Mouse (Mus musculus): Measurements from ENCODE around the gene Epb41l4b. TPM values are rescaled to one million over a fixed set of nuclear protein-coding genes. Genes with fewer than 3 reads are reported as not detected.

Gene Epb41l4b
- polyA plus RNA-seq, 2 experiments, result 5.3 to 12.2 TPM

DNA sequence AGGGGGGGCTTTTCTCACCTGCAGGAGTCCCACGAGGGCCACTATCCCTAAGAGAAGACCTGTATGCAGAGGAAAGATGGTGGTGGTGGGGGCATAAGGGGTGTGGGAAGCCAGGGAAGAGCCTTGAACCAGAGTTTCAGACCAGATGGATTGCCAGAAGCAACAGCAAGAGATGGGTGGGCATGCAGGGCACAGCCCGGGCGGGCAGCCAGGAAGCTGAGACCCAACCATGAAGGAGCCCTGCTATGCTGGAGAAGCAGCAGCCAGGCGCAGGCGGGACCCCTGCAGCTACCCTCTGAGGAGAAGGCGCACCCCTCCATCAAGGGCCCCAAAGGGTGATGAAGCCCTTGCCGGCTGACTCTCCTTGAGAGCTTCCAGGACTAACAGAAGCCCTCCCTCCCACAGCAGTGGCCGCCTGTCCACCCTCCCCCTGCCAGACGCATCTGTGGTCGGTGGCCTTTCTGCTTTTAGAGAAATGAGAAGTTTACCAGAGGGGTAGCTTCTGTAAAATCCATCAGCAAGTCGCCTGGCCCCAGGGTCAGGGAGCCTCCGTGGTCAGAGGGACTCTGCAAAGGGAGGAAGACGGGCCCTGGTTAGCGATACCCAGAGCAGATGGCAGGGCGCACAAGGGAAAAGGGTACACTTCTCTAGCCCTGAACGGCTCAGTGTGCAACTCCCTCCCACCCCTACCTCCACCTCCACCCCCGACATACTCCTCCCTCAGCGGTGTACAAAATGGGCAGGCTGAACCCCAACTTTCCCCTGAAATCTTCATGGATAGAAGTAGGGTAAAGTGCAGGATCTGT, 126.7 kb downstream of the Epb41l4b start:
- DNase-seq (ENCODE audit: low spot score), result no peak
- no peak for TF ChIP-seq POLR2A (IDR thresholded peaks at IDR 0.05; ENCODE audit: borderline replicate concordance, extremely low read depth, insufficient read depth, insufficient read length)

DNA sequence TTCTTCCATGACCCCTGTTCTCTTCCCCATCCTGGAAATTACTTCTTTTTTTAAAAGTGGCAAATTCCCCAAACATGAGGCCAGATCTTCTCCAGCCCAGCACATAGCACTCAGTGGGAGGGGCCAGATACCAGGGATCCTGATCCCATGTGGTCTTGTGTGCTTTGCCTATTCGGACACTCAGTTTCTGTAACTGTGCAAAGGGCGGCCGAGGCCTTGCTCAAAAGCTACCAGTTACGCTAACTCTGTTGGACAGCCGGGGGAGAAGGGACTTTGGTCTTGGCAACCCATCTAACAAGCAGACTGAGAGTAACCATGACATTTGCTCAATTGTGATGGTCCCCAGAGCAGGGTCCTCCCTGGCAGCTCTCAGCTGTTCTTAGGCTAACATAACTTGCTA, 128.2 kb downstream of the Epb41l4b start:
- Histone ChIP-seq H3K9ac (ENCODE audit: low read depth, low read length, severe bottlenecking) (no peak overlapping the region), H3K4me3 (replicated peaks; ENCODE audit: low read length) (no peak overlapping the region), H3K4me1 (ENCODE audit: control insufficient read depth, insufficient read depth, low read length) (no peaks in the 10 kb centered on the region), H3K27ac (replicated peaks; ENCODE audit: low read depth, low read length) (no peak overlapping the region), H3K9me3 (ENCODE audit: control insufficient read depth, low read length) (no peaks in the 10 kb centered on the region), H3K27me3 (ENCODE audit: control insufficient read depth, insufficient read depth, low read length) (no peaks in the 10 kb centered on the region), H3K36me3 (ENCODE audit: control insufficient read depth, insufficient read depth, low read length) (no peaks in the 10 kb centered on the region), H3K4me2 (replicated peaks; ENCODE audit: low read depth, low read length, severe bottlenecking) (no peak overlapping the region)
- DNase-seq (ENCODE audit: low spot score) (no peak), ATAC-seq (ENCODE audit: low FRiP score, low read depth) (no peak)
- WGBS, result 93% methylated on average over 5 of the region's 5 CpGs
- no peak for TF ChIP-seq POLR2A (IDR thresholded peaks at IDR 0.05; ENCODE audit: borderline replicate concordance, extremely low read depth, insufficient read depth, insufficient read length)

More for the DNA sequence above, 126.7 kb downstream of the Epb41l4b start:
- Histone ChIP-seq H3K9ac (ENCODE audit: low read depth, low read length, severe bottlenecking) (no peak overlapping the region), H3K4me2 (replicated peaks; ENCODE audit: low read depth, low read length, severe bottlenecking) (no peak overlapping the region), H3K36me3 (ENCODE audit: control insufficient read depth, insufficient read depth, low read length) (no peaks in the 10 kb centered on the region), H3K4me1 (ENCODE audit: control insufficient read depth, insufficient read depth, low read length) (no peaks in the 10 kb centered on the region), H3K9me3 (ENCODE audit: control insufficient read depth, low read length) (no peaks in the 10 kb centered on the region), H3K27ac (replicated peaks; ENCODE audit: low read depth, low read length) (no peak overlapping the region), H3K27me3 (ENCODE audit: control insufficient read depth, insufficient read depth, low read length) (no peaks in the 10 kb centered on the region), H3K4me3 (replicated peaks; ENCODE audit: low read length) (no peak overlapping the region)
- no peak for ATAC-seq (ENCODE audit: low FRiP score, low read depth)
- 45% methylated on average over 16 of the region's 18 CpGs for WGBS

DNA sequence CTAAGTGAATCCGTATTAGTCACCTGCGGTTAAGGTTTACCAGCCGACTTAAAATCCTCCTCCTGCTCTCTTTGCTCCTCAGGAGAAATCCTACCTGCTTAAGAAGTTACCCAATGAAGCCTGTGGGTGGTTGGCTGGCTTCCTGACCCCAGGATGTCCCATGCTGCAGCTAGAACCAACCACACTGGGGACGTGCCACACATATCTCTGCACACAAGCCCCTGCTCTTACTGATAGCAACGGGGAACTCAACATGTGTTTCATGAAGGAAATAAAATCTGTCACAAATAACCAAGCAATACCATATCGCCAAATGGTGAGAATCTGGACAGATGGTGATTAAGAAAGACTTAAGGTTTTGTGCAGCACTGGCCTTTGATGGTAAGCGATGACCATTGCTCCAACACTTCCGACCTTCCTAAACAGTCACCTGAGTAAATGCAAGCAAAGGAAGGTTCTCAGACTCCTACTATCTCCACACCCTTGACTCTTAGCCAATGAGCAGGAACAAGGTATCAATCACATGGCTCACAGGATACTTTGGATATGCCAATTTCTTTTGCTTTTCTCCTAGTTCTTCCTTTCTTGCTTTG, 131.7 kb downstream of the Epb41l4b start:
- WGBS, result 67% methylated on average over 8 of the region's 8 CpGs
- Histone ChIP-seq H3K9me3 (ENCODE audit: control insufficient read depth, low read length) (no peaks in the 10 kb centered on the region), H3K36me3 (ENCODE audit: control insufficient read depth, insufficient read depth, low read length) (no peaks in the 10 kb centered on the region), H3K27me3 (ENCODE audit: control insufficient read depth, insufficient read depth, low read length) (no peaks in the 10 kb centered on the region), H3K27ac (replicated peaks; ENCODE audit: low read depth, low read length) (no peak overlapping the region), H3K4me2 (replicated peaks; ENCODE audit: low read depth, low read length, severe bottlenecking) (no peak overlapping the region), H3K4me1 (ENCODE audit: control insufficient read depth, insufficient read depth, low read length) (no peaks in the 10 kb centered on the region), H3K4me3 (replicated peaks; ENCODE audit: low read length) (no peak overlapping the region), H3K9ac (ENCODE audit: low read depth, low read length, severe bottlenecking) (no peak overlapping the region)
- DNase-seq (ENCODE audit: low spot score) (no peak), ATAC-seq (ENCODE audit: low FRiP score, low read depth) (no peak)
- no peak for TF ChIP-seq POLR2A (IDR thresholded peaks at IDR 0.05; ENCODE audit: borderline replicate concordance, extremely low read depth, insufficient read depth, insufficient read length)

DNA sequence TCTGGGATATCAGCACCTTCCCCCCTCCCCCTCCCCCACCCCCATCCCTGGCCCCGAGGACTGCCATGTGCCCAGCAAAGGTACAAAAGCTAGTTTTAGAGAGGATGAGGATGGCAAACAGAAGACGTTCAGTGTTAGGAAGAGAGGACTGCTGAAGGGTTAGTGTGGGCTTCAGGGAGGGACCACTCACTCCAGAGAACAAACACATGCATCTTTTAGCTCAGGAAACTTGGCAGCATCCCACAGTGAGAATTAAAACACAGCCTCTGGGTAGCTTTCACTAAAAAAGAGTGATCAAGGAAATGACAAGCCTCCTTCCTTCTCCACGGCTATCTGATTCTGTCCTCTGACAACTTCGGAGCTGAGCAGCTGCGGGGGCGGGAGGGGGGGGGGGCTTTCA, 132.3 kb downstream of the Epb41l4b start:
- no peak for TF ChIP-seq POLR2A (IDR thresholded peaks at IDR 0.05; ENCODE audit: borderline replicate concordance, extremely low read depth, insufficient read depth, insufficient read length)
- no peak for ATAC-seq (ENCODE audit: low FRiP score, low read depth)
- WGBS, result 18% methylated on average over 6 of the region's 6 CpGs

DNA sequence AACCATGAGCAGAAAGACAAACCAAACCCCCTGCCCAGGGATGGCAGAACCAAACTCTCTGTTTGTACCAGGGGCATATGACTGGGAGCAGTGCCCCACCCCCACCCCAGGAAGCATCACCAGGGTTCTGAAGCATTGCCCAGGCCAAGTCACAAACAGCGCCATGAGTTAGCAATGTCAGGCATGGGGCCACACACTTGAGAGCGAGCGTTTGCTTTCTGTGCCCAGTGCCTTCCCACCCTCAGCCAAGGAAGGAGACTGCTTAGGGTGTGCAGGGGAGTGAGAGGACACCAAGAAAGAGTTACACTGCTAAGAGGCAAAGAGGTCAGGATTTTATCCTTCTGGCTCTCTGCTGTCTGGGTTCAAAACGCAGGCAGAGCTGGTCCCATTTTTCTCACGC, 132.8 kb downstream of the Epb41l4b start:
- no peak for TF ChIP-seq POLR2A (IDR thresholded peaks at IDR 0.05; ENCODE audit: borderline replicate concordance, extremely low read depth, insufficient read depth, insufficient read length)
- Histone ChIP-seq H3K36me3 (ENCODE audit: control insufficient read depth, insufficient read depth, low read length) (no peaks in the 10 kb centered on the region), H3K4me1 (ENCODE audit: control insufficient read depth, insufficient read depth, low read length) (no peaks in the 10 kb centered on the region), H3K27me3 (ENCODE audit: control insufficient read depth, insufficient read depth, low read length) (no peaks in the 10 kb centered on the region), H3K4me3 (replicated peaks; ENCODE audit: low read length) (no peak overlapping the region), H3K9ac (ENCODE audit: low read depth, low read length, severe bottlenecking) (no peak overlapping the region), H3K27ac (replicated peaks; ENCODE audit: low read depth, low read length) (no peak overlapping the region), H3K9me3 (ENCODE audit: control insufficient read depth, low read length) (no peaks in the 10 kb centered on the region), H3K4me2 (replicated peaks; ENCODE audit: low read depth, low read length, severe bottlenecking) (no peak overlapping the region)
- DNase-seq (ENCODE audit: low spot score), result no peak
- ATAC-seq (ENCODE audit: low FRiP score, low read depth), result no peak
- WGBS, result 47% methylated on average over 5 of the region's 5 CpGs

More for the DNA sequence above, 132.3 kb downstream of the Epb41l4b start:
- H3K36me3 ChIP-seq (ENCODE audit: control insufficient read depth, insufficient read depth, low read length), result no peaks in the 10 kb centered on the region
- DNase-seq (ENCODE audit: low spot score), result no peak
- no peak overlapping the region for H3K4me3 ChIP-seq (replicated peaks; ENCODE audit: low read length)
- no peaks in the 10 kb centered on the region for H3K27me3 ChIP-seq (ENCODE audit: control insufficient read depth, insufficient read depth, low read length)
- no peaks in the 10 kb centered on the region for H3K9me3 ChIP-seq (ENCODE audit: control insufficient read depth, low read length)
- H3K4me2 ChIP-seq (replicated peaks; ENCODE audit: low read depth, low read length, severe bottlenecking), result no peak overlapping the region
- H3K9ac ChIP-seq (ENCODE audit: low read depth, low read length, severe bottlenecking), result no peak overlapping the region
- no peak overlapping the region for H3K27ac ChIP-seq (replicated peaks; ENCODE audit: low read depth, low read length)
- no peaks in the 10 kb centered on the region for H3K4me1 ChIP-seq (ENCODE audit: control insufficient read depth, insufficient read depth, low read length)

All from limb, embryonic 14.5 days (tissue).